Mouse (Mus musculus) small intestine, adult 2 months (tissue): ENCODE measurements around the gene Atg14.

Experiments used
- CTCF ChIP-seq: fragments of 200-500 bp; IDR thresholded peaks from 2 replicates; pipeline ENCODE4 v1.5.1; 2012; ENCODE audit warnings: low read depth, mild to moderate bottlenecking, control low read depth, inconsistent platforms, low read length, moderate library complexity, mixed read lengths; ENCODE audit not compliant: insufficient replicate concordance, insufficient read length; ENCODE audit errors: extremely low read depth
- POLR2A ChIP-seq: fragments of 200-500 bp; IDR thresholded peaks from 2 replicates; pipeline ENCODE4 v1.6.1; 2012; ENCODE audit warnings: low read depth, mild to moderate bottlenecking, control low read depth, inconsistent platforms, low read length, moderate library complexity

- no peak for TF ChIP-seq CTCF
- TF ChIP-seq POLR2A = no peak
These were observed 48.4 kb upstream of the Atg14 start for GRCm38 (mm10) chr14:47618891-47619290.
